Mouse (Mus musculus): ENCODE measurements at regions not wholly inside any gene's neighbourhood (a gene's known extent, or its start where the extent isn't known, plus 50 kb on each side); places are given as distances from the start of the nearest gene placed in this dataset.

GRCm38 (mm10) chr12:65494388-65495030, 269.2 kb downstream of the Wdr20rt start:
- TF ChIP-seq CTCF (IDR thresholded peaks at IDR 0.05; ENCODE audit: low read depth) (no peak), EP300 (IDR thresholded peaks at IDR 0.05; ENCODE audit: low read depth) (no peak)

All from heart, postnatal 0 days (tissue).